Mouse (Mus musculus) forebrain, embryonic 11.5 days (tissue): ENCODE data around the gene Dynlt1c. TPM values are rescaled to one million over a fixed set of nuclear protein-coding genes. Genes with fewer than 3 reads are reported as not detected.
"Not testable (repeated sequence)": the region's sequence is repeated elsewhere in the genome, so short reads cannot be mapped to it uniquely, and the experiment has no call there.

Experiments
- ATAC-seq: fragments of 200-750 bp; cut with Nextera tagmentation; replicated peaks from 2 replicates; pipeline ENCODE4 v1.8.0; 2017; ENCODE audit warnings: moderate TSS enrichment; ENCODE audit not compliant: low FRiP score
- DNase-seq: peaks from one replicate; pipeline ENCODE4 v3.0.0-alpha.2; 2017; ENCODE audit warnings: low spot score
- H3K27ac ChIP-seq: fragments of 300-500 bp; sonication (generic); 2 replicates; pipeline ENCODE4 v1.5.1; 2014; ENCODE audit warnings: low read depth, low read length
- H3K27me3 ChIP-seq: fragments of 300-500 bp; sonication (generic); 2 replicates; pipeline ENCODE4 v1.6.1; 2014; ENCODE audit warnings: mild to moderate bottlenecking, low read length, mixed read lengths; ENCODE audit not compliant: control insufficient read depth, insufficient read depth
- H3K36me3 ChIP-seq: fragments of 300-500 bp; sonication (generic); 2 replicates; pipeline ENCODE4 v1.6.1; 2014; ENCODE audit warnings: mild to moderate bottlenecking, low read length, moderate library complexity, mixed read lengths; ENCODE audit not compliant: control insufficient read depth, insufficient read depth
- H3K4me1 ChIP-seq: fragments of 300-500 bp; sonication (generic); replicated peaks from 2 replicates; pipeline ENCODE4 v1.6.1; 2014; ENCODE audit warnings: low read length, mixed read lengths; ENCODE audit not compliant: control insufficient read depth, insufficient read depth
- H3K4me2 ChIP-seq: fragments of 300-500 bp; sonication (generic); 2 replicates; pipeline ENCODE4 v1.6.1; 2014; ENCODE audit warnings: low read depth, mild to moderate bottlenecking, low read length, moderate library complexity, mixed read lengths; ENCODE audit not compliant: severe bottlenecking
- H3K4me3 ChIP-seq: fragments of 300-500 bp; sonication (generic); 2 replicates; pipeline ENCODE4 v1.5.1; 2014; ENCODE audit warnings: low read depth, low read length
- H3K9ac ChIP-seq: fragments of 300-500 bp; sonication (generic); 2 replicates; pipeline ENCODE4 v1.6.1; 2014; ENCODE audit warnings: low read length
- H3K9me3 ChIP-seq: fragments of 300-500 bp; sonication (generic); 2 replicates; pipeline ENCODE4 v1.6.1; 2016; ENCODE audit warnings: low read length, mixed read lengths; ENCODE audit not compliant: control insufficient read depth
- WGBS: fragments of 180-500 bp; shearing (Covaris S2); extraction: QIAGEN DNeasy Blood & Tissue Kit; methylation state at CpG from one replicate; pipeline ENCODE4 v1.1.7; 2014; 5-methylcytosine and 5-hydroxymethylcytosine counted together
- polyA plus RNA-seq: library from polyadenylated mRNA; unstranded; fragments of >200 nt; fragmentation: Nextera tagmentation; extraction: Ambion mirVana; gene quantifications from 2 replicates; pipeline ENCODE4 v1.2.1, GENCODE M21; 2014

The Dynlt1c gene
- polyA plus RNA-seq = 26.0 and 36.5 TPM in 2 replicates

DNA sequence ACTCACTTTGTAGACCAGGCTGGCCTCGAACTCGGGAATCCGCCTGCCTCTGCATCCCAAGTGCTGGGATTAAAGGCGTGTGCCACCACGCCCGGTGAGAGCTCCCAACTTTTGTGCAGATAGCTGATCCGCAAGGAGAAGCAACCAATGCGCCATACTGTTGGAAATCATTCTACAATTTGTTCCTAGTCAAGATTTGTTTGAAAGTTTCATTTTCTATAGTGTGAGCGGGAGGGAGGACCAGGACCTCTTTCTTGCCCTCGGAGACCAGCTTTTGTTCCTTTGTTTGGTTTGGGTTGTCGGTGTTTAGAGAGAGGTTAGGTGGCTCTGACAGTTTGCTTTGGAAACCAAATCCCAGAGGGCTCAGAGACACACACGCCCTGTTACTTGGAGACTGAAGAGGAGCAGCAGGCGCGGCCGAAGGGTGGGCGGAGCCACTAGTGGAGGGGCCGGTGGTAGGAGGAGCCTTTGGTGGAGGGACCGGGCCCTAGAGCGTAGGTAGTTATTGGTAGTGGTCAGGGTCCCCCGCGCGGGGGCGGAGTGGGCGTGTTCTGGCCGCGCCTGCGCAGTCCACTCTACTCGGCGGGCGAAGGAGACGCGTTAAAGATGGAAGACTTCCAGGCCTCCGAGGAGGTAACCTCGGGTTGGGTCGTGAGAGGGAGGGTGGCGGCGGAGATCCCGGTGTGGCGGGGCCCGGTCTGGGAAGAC lies at the start of gene Dynlt1c:
TSS of gene Dynlt1c (plus strand) at position 468 of the 708 bp plus-strand sequence.
- H3K9ac ChIP-seq, H3K27ac ChIP-seq, H3K27me3 ChIP-seq, H3K9me3 ChIP-seq, H3K36me3 ChIP-seq, H3K4me1 ChIP-seq: not testable (repeated sequence)
- DNase-seq = peak; percentile 90
- 4% methylated on average over 28 of the region's 40 CpGs for WGBS
- peak within 1 kb of the TSS; percentile 40; the same call in 1 of the 2 replicates for H3K4me2 ChIP-seq
- peak; percentile 98 for ATAC-seq
- H3K4me3 ChIP-seq = peak within 1 kb of the TSS; percentile 11; the same call in 1 of the 2 replicates

DNA sequence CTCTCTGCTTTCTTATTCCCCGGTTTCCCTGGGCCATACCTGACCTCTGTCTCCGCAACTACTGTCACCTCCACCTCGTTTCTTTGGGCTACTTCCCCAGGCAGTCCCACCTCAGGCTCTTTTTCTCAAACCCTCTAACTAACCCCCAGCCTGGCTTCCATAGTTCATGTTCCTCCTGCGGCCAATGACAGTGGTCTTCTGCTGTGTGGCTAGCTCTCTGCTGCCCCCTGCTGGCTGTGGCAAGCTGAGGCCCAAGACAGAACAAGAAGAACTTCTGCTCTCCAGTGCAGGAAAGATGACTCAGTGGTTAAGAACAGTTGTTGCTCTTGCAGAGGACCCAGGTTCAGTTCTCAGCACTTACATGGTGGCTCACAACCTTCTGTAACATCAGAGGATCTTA lies 47.7 kb upstream of the Dynlt1c start:
- no CpG with 5 or more reads among the region's 4 CpGs for WGBS
- H3K4me1 ChIP-seq, H3K4me2 ChIP-seq, DNase-seq, H3K36me3 ChIP-seq, H3K9me3 ChIP-seq, H3K4me3 ChIP-seq, H3K27me3 ChIP-seq, H3K9ac ChIP-seq, H3K27ac ChIP-seq: not testable (repeated sequence)
- ATAC-seq = peak; percentile 81; the same call in 1 of the 2 replicates

DNA sequence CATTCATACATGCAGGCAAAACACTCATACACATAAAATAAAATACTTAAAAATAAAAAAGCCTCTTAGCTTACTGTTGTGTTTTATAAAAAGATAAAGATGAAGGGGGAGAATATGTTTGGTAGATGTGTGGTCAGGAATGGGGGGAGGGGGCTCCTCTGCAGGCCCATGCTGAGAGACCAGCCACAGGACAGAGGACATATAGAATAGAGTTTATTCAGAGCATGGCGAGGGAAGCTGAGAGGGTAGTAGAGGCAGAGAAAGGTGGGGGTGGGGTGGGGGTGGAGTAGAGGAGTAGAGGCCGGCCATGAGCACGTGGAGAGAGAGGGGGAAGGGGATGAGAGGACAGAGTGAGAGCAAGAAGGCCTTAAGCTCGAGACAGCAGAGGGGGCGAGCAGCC lies 47.2 kb upstream of the Dynlt1c start:
- H3K9ac ChIP-seq, H3K36me3 ChIP-seq, H3K4me2 ChIP-seq, H3K9me3 ChIP-seq, H3K27me3 ChIP-seq, H3K27ac ChIP-seq, DNase-seq, H3K4me1 ChIP-seq, H3K4me3 ChIP-seq: not testable (repeated sequence)
- WGBS = no CpG with 5 or more reads among the region's 5 CpGs
- peak; percentile 51; the same call in 1 of the 2 replicates for ATAC-seq

DNA sequence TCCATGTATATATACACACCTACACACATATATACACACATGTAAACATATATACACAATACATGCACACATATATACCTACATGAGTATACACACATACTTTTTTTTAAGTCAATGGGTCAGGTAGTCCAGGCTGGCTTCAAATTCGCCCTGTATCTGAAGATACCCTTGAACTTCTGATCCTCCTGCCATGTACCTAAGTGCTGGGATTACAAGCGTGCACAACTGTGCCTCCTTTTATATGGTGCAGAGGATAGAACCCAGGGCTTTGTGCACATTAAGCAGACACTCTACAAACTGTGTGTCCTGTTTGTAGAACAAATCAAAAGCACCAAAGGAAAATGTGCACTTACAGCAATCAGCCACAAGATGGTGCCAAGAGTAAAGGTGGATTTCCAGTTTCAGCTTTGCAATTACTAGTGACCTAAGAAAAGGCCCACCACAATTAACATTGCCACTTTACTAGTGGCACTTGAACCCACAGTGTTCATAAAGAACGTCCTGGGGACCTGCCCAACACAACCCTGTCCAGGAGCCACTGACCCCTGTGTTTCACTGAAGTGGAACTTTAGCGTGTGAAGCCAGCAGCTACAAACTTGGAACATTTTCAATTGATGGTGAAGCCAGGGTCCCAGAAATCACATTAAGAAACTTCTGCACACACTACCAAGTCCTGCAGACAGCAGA lies 41.9 kb upstream of the Dynlt1c start:
- not testable (repeated sequence) for H3K36me3 ChIP-seq, H3K27ac ChIP-seq, H3K9ac ChIP-seq, H3K4me2 ChIP-seq, DNase-seq, H3K9me3 ChIP-seq, H3K4me1 ChIP-seq, H3K27me3 ChIP-seq, H3K4me3 ChIP-seq
- no CpG with 5 or more reads among the region's 4 CpGs for WGBS
- ATAC-seq = peak; percentile 73

DNA sequence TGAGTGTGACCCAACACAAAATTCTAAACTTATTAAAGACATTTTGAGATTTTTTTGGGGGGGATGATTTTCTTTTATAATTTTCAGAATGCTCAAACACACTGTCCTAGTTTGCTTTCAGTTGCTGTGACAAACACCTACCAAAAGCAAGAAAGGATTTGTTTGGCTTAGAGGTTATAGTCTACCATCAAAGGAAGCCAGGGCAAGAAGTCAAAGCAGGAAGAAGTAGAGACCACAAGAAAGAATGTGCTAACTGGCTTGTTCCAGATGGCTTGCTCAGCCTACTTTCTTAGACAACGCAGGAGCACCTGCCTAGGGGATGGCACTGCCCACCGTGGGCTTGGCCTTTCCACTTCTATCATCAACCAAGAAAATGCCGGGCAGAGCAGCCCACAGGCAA lies 36.6 kb upstream of the Dynlt1c start:
- H3K27me3 ChIP-seq, H3K36me3 ChIP-seq, H3K9ac ChIP-seq, H3K4me2 ChIP-seq, H3K9me3 ChIP-seq, H3K4me1 ChIP-seq, DNase-seq, H3K27ac ChIP-seq, H3K4me3 ChIP-seq, ATAC-seq: not testable (repeated sequence)
- WGBS = 94% methylated on average over 3 of the region's 3 CpGs

DNA sequence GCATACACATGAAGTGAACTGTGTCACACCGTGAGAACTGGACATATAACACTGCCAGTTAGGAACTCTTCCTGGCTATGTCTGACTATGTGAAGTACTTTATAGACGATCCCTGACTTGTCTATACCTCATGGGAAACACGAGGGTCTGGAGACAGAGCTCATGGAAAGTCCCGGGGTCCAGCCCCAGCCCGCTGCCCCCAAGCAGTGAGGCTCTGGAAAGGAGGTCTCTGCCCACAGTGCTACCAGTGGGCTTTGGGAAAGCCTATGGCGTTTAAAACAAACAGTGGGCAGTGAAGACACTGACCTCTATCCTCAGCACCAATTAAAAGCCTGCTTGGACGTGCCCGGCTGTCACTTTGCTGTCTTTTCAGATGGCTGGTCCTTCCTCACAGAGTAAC lies 33.6 kb upstream of the Dynlt1c start:
- not testable (repeated sequence) for H3K9me3 ChIP-seq, H3K9ac ChIP-seq, DNase-seq, ATAC-seq, H3K27me3 ChIP-seq, H3K36me3 ChIP-seq, H3K4me1 ChIP-seq, H3K27ac ChIP-seq, H3K4me2 ChIP-seq, H3K4me3 ChIP-seq
- 66% methylated on average over 4 of the region's 8 CpGs for WGBS

DNA sequence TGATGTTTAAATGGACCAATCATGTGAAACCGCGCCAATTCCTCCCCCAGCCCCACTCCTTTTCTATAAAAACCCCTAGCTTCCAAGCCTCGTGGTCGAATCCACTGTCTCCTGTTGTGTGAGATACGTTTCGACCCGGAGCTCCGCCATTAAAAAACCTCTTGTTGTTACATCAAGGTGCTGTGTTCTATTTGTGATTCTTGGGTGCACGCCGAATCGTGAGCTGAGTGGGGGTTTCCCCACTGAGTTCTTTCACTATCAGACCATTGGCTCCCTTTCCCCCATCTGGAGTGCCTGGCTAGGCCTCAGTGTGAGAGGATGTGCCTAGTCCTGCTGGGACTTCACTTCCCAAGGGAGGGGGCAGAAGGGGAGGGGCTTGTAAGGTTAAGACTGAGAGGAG lies 30.2 kb upstream of the Dynlt1c start:
- WGBS = 91% methylated on average over 9 of the region's 11 CpGs

DNA sequence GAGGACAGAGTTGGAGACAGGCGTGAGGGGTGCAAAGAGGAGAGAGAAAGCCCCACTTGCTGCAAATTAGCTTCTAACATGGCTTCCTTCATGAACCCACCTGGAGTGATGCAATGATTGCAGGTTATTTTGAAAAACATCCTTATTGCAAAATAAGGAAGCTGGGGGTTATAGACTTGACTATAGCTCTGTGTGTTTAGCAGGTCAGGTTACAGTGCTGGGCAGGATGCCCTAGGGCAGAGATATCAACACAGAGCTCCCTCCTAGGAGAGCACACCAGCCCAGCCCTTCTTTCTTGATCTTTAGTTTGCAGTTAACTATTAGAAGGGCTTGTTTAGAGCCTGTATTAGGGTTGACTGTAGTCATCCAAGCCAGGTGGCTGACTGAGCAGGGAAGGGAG lies 29.3 kb upstream of the Dynlt1c start:
- not testable (repeated sequence) for H3K36me3 ChIP-seq, H3K27ac ChIP-seq, DNase-seq, H3K27me3 ChIP-seq, H3K4me1 ChIP-seq, H3K9me3 ChIP-seq, ATAC-seq, H3K9ac ChIP-seq, H3K4me2 ChIP-seq, H3K4me3 ChIP-seq
- WGBS = no CpG with 5 or more reads among the region's 1 CpGs

More for the DNA sequence above, 30.2 kb upstream of the Dynlt1c start:
- not testable (repeated sequence) for ATAC-seq, H3K4me3 ChIP-seq, H3K4me2 ChIP-seq, H3K27me3 ChIP-seq, H3K9ac ChIP-seq, H3K27ac ChIP-seq, DNase-seq, H3K9me3 ChIP-seq, H3K4me1 ChIP-seq, H3K36me3 ChIP-seq
